8 mouse cellular contexts compared by ENCODE assay signal in genomic region chr13:69190661-69191060, GRCm38 (mm10).
"Had no signal": no experiment of that assay in that cellular context is flagged by ENCODE, and none has a peak within 500 bp of the region (broad histone marks: within the 10 kb centered on the region; RNA-seq: fewer than 3 reads in every experiment).

No protein-coding gene starts in this region.

- DNase-seq: liver, embryonic 13.5 days; liver, postnatal 0 days; lung, postnatal 36 days; midbrain, embryonic 14.5 days; right cerebral cortex, postnatal 14 days; thymus, adult 2 months; thymus, postnatal 25 days; thymus, postnatal 4 days had no signal
